ENCODE assay signal across 10 mouse cellular contexts in the genomic region with DNA sequence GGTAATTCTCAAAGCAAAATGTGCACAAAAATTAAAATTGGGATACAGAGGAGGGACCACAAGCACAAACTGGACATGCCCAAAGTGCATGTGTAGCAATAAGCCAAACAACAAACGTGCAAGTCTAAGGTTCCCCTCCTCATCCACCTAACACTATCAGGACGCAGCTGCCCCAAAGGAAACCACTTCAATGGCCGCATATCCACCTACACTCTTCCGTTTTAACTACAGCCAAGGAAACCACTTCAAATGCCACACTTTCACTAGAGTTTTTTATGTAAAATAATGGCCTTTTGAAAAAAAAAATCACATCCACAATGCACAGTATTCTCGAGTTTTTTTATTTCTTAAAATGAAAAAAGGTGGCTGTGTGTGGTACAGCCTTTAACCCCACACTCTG. TPM values are rescaled to one million over a fixed set of nuclear protein-coding genes. Genes with fewer than 3 reads are reported as not detected.
DNase-seq lines count a peak whose midpoint lies in the region; ATAC-seq and TF ChIP-seq lines count a peak whose summit lies in the region.
"Had no signal": no experiment of that assay in that cellular context is flagged by ENCODE, and none has a peak within 500 bp of the region (broad histone marks: within the 10 kb centered on the region; RNA-seq: fewer than 3 reads in every experiment).

No protein-coding gene starts in this region.

- peaks cover 24% of the 10 kb centered on the region for H3K36me3 ChIP-seq in heart, postnatal 0 days (replicated peaks; ENCODE audit: control insufficient read depth, insufficient read depth, low read length)
- H3K36me3 ChIP-seq in lung, postnatal 0 days (ENCODE audit: insufficient read depth, low read length): no peaks in the 10 kb centered on the region

- no peak for TF ChIP-seq EP300 in heart, postnatal 0 days (IDR thresholded peaks at IDR 0.05; ENCODE audit: low read depth)
- no peak for TF ChIP-seq EP300 in lung, postnatal 0 days (IDR thresholded peaks at IDR 0.05)

- no peak for DNase-seq in heart, postnatal 0 days (ENCODE audit: low spot score)
- no peak for DNase-seq in heart, adult 8-10 months (ENCODE audit: low spot score)
- no peak for DNase-seq in lung, postnatal 0 days (ENCODE audit: low spot score)
- DNase-seq in lung, postnatal 25 days (ENCODE audit: low spot score): no peak
- DNase-seq in adrenal gland, adult 18-20 months (ENCODE audit: low spot score in 2 of 2): no peak
- no peak for DNase-seq in urinary bladder, postnatal 25 days (ENCODE audit: low spot score)
- DNase-seq: heart, postnatal 4 days; left cerebral cortex, postnatal 4 days had no signal

- no peak for TF ChIP-seq POLR2A in bone marrow, adult 2 months (IDR thresholded peaks at IDR 0.05; ENCODE audit: borderline replicate concordance, control insufficient read depth, low read depth, low read length)

- WGBS in heart, postnatal 0 days: 53% methylated on average over 5 of the region's 5 CpGs
- WGBS in lung, postnatal 0 days: 39% methylated on average over 5 of the region's 5 CpGs
- 7% methylated on average over 5 of the region's 5 CpGs for WGBS in bone marrow, adult 2 months

- no peak for TF ChIP-seq CTCF in heart, postnatal 0 days (IDR thresholded peaks at IDR 0.05; ENCODE audit: low read depth)
- TF ChIP-seq CTCF in lung, postnatal 0 days (IDR thresholded peaks at IDR 0.05): no peak
- no peak for TF ChIP-seq CTCF in bone marrow, adult 2 months (IDR thresholded peaks at IDR 0.05; ENCODE audit: control insufficient read depth, insufficient read depth, low read length)

- H3K4me3 ChIP-seq in heart, postnatal 0 days (ENCODE audit: low read depth, low read length): no peak overlapping the region
- no peak overlapping the region for H3K4me3 ChIP-seq in lung, postnatal 0 days (ENCODE audit: low read depth, low read length)
- H3K4me3 ChIP-seq in bone marrow, adult 2 months (replicated peaks; ENCODE audit: control insufficient read depth, low read depth, low read length): no peak overlapping the region

- no peaks in the 10 kb centered on the region for H3K27me3 ChIP-seq in heart, postnatal 0 days (ENCODE audit: control insufficient read depth, insufficient read depth, low read length)
- H3K27me3 ChIP-seq in lung, postnatal 0 days (replicated peaks; ENCODE audit: insufficient read depth, low read length): no peaks in the 10 kb centered on the region

- ATAC-seq in heart, postnatal 0 days (ENCODE audit: insufficient read depth, low read depth): no peak
- ATAC-seq in lung, postnatal 0 days: no peak
- peak; percentile 35; the same call in 1 of the 2 replicates for ATAC-seq in megakaryocyte progenitor cell, adult 5-6 weeks (replicated peaks; ENCODE audit: poor library complexity)

- H3K27ac ChIP-seq in heart, postnatal 0 days (ENCODE audit: low read depth): peak overlapping the region; percentile 39
- H3K27ac ChIP-seq in lung, postnatal 0 days (ENCODE audit: low read length): peak overlapping the region; percentile 84
- H3K27ac ChIP-seq in bone marrow, adult 2 months (ENCODE audit: control insufficient read depth, insufficient read depth, low read depth, low read length, poor library complexity): peak overlapping the region; percentile 6; the same call in 1 of the 2 replicates

- no peak overlapping the region for H3K4me2 ChIP-seq in heart, postnatal 0 days (ENCODE audit: low read depth, low read length)
- H3K4me2 ChIP-seq in lung, postnatal 0 days (replicated peaks; ENCODE audit: low read depth, low read length): no peak overlapping the region

- H3K9ac ChIP-seq in heart, postnatal 0 days (replicated peaks; ENCODE audit: low read depth, low read length): no peak overlapping the region
- H3K9ac ChIP-seq in lung, postnatal 0 days (replicated peaks; ENCODE audit: low read depth): no peak overlapping the region

- peaks cover 47% of the 10 kb centered on the region for H3K4me1 ChIP-seq in heart, postnatal 0 days (ENCODE audit: control insufficient read depth, insufficient read depth)
- peaks cover 32% of the 10 kb centered on the region for H3K4me1 ChIP-seq in lung, postnatal 0 days (ENCODE audit: insufficient read depth, low read depth, low read length)
- H3K4me1 ChIP-seq in bone marrow, adult 2 months (ENCODE audit: control insufficient read depth, insufficient read depth, low read length): peaks cover 4% of the 10 kb centered on the region; the same call in 1 of the 2 replicates

- H3K9me3 ChIP-seq in heart, postnatal 0 days (replicated peaks; ENCODE audit: control insufficient read depth, low read length): no peaks in the 10 kb centered on the region
- no peaks in the 10 kb centered on the region for H3K9me3 ChIP-seq in lung, postnatal 0 days (ENCODE audit: low read length)

RNA-seq across cellular contexts. Expression of a gene that starts 10.8 kb away (rescaled TPM):
- total RNA-seq in heart, postnatal 0 days (2014; rRNA removed; ENCODE audit: low replicate concordance): 43.0 and 65.5 TPM in 2 replicates
- 31.1 and 32.2 TPM in 2 replicates for polyA plus RNA-seq in heart, postnatal 0 days (2015; fragmentation: Nextera tagmentation; extraction: Ambion mirVana)
- 10 to 100 TPM; 37.2 to 45.8 (median 39.8) TPM for total RNA-seq in heart, adult 8-10 months (2022)
- polyA plus RNA-seq in lung, postnatal 0 days (2015; fragmentation: Nextera tagmentation; extraction: Ambion mirVana): 38.0 and 39.9 TPM in 2 replicates
- 60.1 and 96.4 TPM in 2 replicates for polyA plus RNA-seq in bone marrow, adult 2 months (2011; ENCODE audit: insufficient read depth, insufficient read length, low replicate concordance, missing spikeins)
- total RNA-seq in megakaryocyte progenitor cell, adult 5-6 weeks (2015): 46.8 and 54.3 TPM in 2 replicates
- 82.2 and 117 TPM in 2 replicates for total RNA-seq in megakaryocyte progenitor cell, adult 5-6 weeks (2017)
- 10 to 100 TPM; 35.5 to 35.8 TPM for total RNA-seq in adrenal gland, adult 18-20 months (2021)

Comparison
In these comparisons a context has a peak if more than half of its experiments do, and no peak if none do; other contexts are left out.
1. H3K27ac ChIP-seq: peak in every context shown above with its lines; median percentile 84 in lung, postnatal 0 days; 39 in heart, postnatal 0 days; 6 in bone marrow, adult 2 months.